Mouse (Mus musculus): ENCODE measurements around the gene Atox1. TPM values are rescaled to one million over a fixed set of nuclear protein-coding genes. Genes with fewer than 3 reads are reported as not detected.
"Not testable (repeated sequence)": the region's sequence is repeated elsewhere in the genome, so short reads cannot be mapped to it uniquely, and the experiment has no call there.

The Atox1 gene
- polyA plus RNA-seq, 1 experiment = 536 TPM

- no peak for DNase-seq (ENCODE audit: low spot score)
These were observed 7.4 kb downstream of the Atox1 start for GRCm38 (mm10) chr11:55453640-55454039.

- no peak for DNase-seq (ENCODE audit: low spot score)
These were observed 10.7 kb downstream of the Atox1 start for GRCm38 (mm10) chr11:55450311-55450710.

DNA sequence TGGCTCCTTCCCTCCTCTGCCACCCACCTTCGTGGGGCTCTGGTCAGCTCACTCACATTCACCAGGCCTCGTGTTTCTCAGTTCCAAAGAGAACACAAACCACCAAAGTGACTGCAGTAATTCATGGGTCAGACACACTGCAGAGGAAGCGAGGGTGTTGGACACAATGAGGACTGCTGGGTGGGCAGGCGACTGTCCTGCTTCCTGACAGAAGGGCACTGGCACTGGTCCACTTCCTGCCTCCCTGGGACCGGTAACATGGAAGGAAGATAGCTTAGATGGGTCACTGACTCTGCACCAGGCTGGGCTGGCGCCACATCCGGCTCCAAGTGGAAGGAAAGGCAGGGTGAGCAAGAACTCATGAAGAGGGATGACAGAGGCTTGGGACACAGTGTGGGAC is 11.5 kb downstream of the Atox1 start:
- no peak for DNase-seq (ENCODE audit: low spot score)

DNA sequence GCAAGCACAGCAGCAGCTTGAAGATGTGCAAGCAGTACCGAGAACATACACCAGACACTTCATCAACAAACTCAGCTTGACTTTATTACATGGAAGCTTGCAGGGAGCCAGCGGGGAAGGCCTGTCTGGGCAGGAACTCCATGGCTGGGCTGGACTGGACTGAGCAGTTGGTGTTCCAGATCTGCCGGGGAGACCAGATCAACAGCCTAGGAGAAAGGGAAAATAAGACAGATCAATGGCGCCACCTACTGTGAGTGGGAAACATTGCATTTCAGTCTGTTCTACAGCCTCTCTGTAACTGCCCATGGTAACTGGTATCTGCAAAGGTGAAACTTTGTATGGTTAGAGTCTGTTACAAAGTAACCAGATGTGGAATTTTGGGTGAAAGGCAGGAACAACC is 14.5 kb downstream of the Atox1 start:
- DNase-seq (ENCODE audit: low spot score) = peak; percentile 55

GRCm38 (mm10) chr11:55444772-55445171 is 16.3 kb downstream of the Atox1 start:
- DNase-seq (ENCODE audit: low spot score) = no peak

- no peak for DNase-seq (ENCODE audit: low spot score)
These were observed 21.3 kb downstream of the Atox1 start for GRCm38 (mm10) chr11:55439718-55440117.

- no peak for DNase-seq (ENCODE audit: low spot score)
These were observed 23.0 kb downstream of the Atox1 start for GRCm38 (mm10) chr11:55438031-55438430.

GRCm38 (mm10) chr11:55436089-55436488 is 24.9 kb downstream of the Atox1 start:
- DNase-seq (ENCODE audit: low spot score) = no peak

DNA sequence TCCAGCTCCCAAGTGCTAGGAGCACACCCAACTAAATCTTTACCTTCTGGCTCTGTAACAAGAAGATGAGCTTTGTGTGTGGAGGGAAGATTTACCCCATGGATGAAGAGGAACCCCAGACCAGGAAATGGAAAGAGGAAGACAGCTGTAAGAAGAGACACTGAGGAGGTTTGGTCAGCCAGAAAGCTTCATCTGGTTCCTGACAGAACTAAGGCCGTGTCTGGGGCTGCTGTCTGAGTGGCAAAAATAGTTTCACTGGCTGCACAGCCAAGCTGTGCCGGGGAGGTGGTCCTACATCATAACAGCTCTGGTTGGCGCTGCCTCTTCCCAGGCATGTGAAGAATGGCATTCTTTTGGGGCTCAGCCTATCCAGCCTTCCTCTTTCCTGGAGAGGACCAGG is 28.1 kb downstream of the Atox1 start:
- DNase-seq (ENCODE audit: low spot score) = no peak

DNA sequence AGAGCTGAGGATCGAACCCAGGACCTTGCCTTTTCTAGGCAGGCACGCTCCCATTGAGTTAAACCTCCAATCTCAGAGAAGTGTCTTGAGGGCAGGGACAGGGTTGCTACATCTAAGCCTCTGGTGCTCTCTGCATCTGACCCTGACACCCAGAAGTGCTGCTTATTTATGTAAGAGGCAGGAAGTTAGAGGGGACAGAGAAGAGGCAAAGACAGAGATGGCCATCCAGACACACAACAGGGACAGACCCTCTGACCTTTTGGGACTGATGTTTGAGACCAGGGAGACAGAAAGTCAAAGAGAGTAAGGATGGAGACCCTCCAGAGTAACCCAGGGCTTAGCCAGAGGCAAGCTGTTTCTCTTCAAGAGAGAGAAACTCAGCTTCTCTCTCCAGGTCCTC is 31.1 kb downstream of the Atox1 start:
- no peak for DNase-seq (ENCODE audit: low spot score)

DNA sequence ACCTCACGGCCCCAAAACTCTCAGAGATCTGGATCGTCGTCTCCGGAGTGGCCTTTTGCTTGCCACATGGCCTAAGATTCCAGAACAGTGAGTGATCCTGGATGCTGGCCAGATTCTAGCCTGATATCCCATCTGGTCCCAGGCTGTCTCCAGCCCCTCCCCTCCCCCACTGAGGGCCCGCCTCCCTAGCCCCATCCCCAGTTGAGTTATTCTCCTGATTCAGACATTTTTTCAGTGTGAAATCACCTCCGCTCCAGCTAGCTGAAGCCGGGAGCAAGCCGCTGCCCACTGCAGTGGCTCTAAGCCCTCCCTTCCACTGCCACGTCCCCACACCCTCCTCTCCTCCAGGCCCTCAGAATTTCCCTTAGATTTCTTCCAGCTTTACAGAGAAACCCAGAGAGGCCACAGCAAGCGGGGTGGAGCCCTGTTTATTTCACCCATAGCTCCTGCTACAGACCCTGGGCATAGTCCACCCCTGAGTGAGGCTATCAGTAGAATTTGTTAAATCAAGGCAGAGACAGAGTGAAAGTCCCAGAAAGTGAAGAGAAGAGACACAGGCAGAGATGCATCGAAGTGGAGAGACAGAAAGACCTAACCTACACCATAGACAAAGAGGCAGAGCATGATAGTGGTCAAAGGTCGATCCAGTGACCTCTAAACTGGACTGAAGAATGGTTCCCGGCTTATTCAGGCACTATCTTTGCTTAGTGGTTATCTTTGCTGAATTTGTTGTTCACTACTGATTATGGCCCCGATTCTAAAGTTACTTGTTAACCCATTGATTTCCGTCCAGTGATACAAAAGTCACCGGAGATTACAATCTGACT is 32.6 kb downstream of the Atox1 start:
- DNase-seq (ENCODE audit: low spot score) = no peak

GRCm38 (mm10) chr11:55424746-55425360 is 36.2 kb downstream of the Atox1 start:
- no peak for DNase-seq (ENCODE audit: low spot score)

DNA sequence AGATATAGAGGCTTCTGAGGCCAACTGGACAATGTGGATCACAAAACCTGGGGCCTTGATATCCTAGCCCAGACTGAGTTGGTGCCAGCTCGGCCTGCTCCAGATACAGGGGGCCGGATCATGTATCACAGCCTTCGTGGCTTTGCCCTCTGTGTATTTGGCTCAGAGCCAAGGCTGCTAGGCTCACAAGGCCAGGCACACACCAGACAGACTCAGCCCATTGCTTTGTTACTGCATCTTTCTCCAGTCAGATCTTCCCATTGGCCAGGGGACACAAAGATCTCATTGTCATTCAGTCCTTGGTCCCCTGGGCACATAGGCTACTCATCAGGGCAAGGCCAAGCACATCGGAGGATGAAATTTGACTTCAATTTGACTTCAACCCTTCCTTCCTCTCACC is 37.3 kb downstream of the Atox1 start:
- DNase-seq (ENCODE audit: low spot score) = no peak

- DNase-seq (ENCODE audit: low spot score) = no peak
These were observed 38.1 kb downstream of the Atox1 start, which contains the start of gene Sparc for GRCm38 (mm10) chr11:55422978-55423377. Sparc (minus strand) TSS chr11:55423183.

DNA sequence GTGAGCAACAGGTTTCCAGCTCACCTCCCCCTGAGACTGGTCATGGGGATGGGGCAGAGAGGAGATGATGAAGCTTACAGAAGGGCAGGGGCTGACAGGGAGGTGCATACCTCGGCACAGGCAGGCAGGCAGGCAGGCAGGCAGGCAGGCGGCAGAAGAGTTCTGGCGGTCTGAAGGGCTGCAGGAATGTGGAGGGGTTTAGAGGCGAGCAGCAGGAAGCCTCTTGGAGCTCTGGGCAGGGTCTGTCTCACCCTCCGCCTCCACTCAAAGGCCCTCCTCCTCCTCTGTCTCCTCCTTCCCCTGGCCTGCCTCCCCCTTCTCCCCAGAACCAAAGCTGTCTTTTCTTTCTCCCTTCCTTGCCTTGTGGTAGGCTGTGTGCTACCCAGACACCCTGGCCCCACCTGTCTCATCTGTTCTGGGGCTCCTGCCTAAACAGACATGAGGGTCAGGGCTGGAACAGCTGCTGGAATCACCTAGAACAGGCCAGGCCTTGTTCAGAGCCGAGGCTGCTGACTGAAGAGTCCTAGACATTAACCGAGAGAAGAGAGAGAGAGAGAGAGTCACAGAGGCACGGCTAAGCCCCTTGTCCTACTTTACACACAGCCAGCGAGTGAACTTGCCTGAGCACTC is 41.2 kb downstream of the Atox1 start:
- DNase-seq (ENCODE audit: low spot score) = peak; percentile 65

GRCm38 (mm10) chr11:55419296-55419677 is 41.8 kb downstream of the Atox1 start:
- no peak for DNase-seq (ENCODE audit: low spot score)

DNA sequence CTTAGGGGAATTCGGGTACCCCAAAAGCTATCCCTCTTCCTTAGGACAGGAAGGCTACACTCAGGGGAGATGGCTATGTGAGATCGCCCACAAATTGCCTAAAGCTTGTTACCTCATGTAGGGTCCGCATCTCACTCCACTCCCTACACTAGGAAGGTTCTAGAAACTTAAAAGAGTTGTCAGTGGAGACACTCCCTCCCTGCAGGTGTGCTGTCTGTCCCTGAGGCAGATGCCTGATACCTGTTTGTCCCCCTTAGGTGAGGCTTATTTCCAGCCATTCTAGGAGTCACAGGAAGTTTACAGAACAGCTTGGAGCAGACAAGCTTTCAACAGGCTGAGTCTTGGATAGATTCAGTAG is 42.4 kb downstream of the Atox1 start:
- no peak for DNase-seq (ENCODE audit: low spot score)

DNA sequence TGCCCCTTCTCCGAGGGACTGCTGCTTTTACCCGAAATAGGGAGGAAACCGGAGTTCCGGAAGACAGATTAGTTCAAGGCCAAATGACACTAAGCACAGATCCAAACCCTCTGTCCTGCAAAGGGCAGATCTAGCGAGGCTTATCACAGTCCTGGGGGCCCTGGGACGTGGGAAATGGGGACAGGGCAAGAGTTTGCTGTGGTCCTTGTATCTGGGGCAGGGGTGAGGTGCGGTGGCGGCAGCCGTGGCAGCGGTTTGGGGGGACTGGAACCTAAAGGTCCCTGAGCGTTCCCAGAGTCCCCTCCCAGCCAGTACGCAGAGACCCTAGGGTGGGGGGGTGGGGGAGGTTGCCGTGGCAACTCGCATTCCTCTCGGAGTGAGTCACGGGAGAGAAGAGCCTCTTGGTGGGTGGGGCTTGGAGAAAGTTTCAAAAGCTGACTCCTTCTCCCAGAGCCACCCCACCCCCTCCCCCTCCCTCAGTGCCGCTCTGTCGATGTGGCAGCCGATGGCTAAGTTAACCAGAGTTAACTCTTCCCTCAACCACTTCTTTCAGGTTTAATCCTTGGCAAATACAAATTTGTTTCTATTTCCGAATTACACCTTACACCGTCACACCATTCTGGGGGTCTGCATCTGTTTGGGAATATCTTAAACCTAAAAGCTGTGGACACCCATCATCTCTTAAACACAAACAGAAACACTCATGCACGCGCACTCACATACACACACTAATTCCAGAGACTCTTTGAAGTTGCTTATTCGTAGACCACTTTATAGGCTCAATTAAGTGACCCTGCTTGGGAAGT is 42.9 kb downstream of the Atox1 start:
- DNase-seq (ENCODE audit: low spot score) = no peak

DNA sequence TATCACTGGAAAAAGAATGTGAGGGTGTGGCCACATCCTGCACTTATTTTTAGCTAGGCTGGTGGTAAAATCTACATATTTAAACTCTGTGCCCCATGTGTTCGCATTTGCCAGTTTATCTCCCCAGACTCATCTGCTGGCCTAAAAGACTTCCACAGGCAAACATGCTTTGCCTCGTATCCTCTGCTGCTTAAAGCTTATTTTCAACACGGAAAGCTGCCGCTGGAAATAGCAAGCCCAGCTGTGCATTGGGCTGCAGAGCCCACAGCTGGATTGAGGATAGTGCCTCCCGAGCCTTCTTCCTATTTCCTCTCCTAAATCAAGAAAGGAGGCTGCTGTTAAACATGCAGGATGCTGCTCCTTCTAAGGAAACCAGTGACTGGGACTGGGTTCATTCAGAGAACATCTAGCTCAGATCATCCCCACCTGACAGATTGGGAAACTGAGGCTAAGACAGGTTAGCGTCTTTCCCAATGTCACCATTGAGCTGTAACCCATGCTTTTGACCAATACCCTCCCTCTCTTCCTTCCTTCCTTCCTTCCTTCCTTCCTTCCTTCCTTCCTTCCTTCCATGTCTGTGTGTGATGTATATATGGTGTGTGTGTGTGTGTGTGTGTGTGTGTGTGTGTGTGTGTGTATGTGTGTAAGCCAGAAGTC is 44.3 kb downstream of the Atox1 start:
- DNase-seq (ENCODE audit: low spot score) = no peak

GRCm38 (mm10) chr11:55415731-55416130 is 45.3 kb downstream of the Atox1 start:
- not testable (repeated sequence) for DNase-seq (ENCODE audit: low spot score)

GRCm38 (mm10) chr11:55415036-55415704 is 45.9 kb downstream of the Atox1 start:
- no peak for DNase-seq (ENCODE audit: low spot score)

Data from urinary bladder, adult 2 months (tissue).